Mouse (Mus musculus): Measurements from ENCODE around the gene Gabra5. TPM values are rescaled to one million over a fixed set of nuclear protein-coding genes. Genes with fewer than 3 reads are reported as not detected.

Gabra5 gene
- total RNA-seq, 2 experiments from 2014 or later, result not detected

DNA sequence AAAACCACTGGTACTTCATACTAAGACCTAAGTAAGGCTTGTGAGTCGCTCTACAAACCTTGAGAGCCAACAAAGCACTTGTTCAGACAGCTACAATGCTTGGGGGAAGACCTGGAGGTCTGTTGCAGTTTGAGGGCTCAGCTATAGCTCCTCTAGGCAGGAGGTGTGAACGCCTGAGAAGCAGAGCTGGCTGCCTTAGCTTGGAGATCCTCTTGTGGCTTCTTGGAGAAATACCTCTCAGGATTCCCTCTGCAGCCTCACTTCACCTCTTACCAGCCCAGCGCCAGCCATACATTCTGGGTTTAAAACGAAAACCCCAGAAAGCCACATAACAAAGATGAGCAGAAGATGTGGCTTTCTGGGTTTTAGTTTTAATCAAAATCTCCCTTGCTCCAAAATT is 119.8 kb downstream of the Gabra5 start:
- no peak for ATAC-seq (replicated peaks; ENCODE audit: low FRiP score, low TSS enrichment, poor library complexity, severe bottlenecking)

DNA sequence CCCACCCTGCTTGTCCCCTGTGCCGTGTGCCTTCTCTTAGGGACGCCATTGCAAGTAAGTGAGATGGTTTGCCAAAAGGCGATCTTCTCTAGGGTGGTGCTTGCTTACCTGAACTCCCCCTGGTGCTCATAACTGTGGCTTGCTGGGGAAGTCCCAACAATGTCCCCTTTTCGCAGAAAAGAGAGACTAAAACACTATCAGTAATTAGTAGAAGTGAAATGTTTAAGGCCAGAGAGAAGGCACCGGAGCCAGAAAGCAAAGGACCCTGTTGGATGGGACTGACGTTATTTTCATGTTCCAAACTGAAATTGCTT is 122.6 kb downstream of the Gabra5 start:
- ATAC-seq (replicated peaks; ENCODE audit: low FRiP score, low TSS enrichment, poor library complexity, severe bottlenecking), result no peak

DNA sequence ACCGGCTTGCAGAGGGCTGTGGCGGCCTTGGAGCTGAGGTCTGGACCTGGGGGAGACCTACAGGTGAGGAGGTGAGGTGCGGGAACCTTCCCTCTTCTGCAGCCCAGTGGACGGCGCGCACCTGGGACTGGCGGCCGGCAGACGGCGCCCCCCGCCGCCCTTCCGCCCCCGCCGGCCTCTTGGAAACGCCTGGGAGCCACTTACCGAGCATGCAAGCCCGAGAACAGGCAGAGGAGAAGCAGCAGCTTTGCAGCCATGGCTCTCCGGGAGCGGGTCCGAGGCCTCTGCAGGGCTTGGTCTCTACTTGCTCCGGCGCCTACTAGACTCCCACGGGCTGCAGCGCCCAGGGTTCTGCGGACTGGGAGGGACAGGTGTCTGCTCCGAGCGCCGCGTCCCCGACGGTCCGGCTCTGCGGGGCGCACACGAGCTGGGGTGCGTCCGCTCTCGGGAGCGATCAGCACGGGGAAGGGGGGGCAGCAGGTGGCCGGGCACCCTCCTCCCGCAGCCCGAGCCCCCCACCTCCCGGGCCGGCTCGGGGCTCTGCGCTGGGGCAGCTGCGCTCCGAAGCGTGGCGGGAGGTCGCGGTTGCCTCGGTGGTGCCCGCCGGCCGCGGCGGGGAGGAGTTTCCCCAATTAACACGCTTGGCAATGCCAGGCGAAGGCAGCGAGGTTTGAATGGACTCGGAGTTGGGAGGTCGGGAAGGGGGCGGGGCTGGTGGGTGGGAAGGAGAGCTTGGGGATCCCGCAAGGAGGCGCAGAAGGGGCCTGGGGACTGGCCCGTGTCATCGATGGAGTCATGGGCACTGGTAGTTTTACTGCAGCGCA is 123.1 kb downstream of the Gabra5 start, which contains the start of gene Gabrg3:
Gabrg3 (minus strand) TSS at position 672 of the 824 bp plus-strand sequence.
- no peak for ATAC-seq (replicated peaks; ENCODE audit: low FRiP score, low TSS enrichment, poor library complexity, severe bottlenecking)

DNA sequence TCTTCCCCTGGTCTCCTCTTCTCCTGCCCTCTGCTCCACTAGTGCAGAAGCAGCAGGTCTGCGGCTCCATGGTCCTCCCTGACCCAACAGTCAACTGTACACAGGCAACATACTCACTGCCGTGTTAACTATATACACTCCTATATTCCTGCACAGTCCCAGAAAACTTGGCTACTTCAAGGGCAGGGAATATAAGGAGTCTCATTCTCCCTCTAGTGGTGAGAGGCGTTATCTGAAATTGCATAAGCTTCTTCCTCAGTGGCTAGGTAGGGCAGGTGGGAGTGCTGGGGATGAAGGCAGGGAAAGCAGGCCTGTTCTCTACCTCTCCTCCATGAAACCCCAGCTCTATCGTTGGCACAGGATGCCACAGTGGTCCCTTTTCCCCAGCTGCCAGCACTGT is 125.7 kb downstream of the Gabra5 start:
- no peak for ATAC-seq (replicated peaks; ENCODE audit: low FRiP score, low TSS enrichment, poor library complexity, severe bottlenecking)

DNA sequence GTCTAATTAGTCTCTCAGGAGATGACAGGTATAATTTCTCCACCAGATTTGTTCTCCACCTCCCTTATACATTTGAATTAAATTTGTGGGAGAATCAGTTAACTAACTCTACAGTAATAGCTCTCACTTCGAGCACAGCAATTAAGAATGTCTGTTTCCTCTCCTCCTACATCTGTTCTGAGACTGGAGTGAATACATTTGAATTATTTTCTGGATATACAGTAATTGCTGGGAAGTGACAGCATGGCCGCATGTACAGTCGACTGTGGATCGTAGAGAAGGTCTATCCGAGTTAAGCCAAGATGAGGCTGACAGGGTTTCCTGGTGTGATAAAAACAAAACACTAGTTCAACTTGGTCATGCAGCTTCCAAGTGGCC is 143.9 kb downstream of the Gabra5 start:
- ATAC-seq (replicated peaks; ENCODE audit: low FRiP score, low TSS enrichment, poor library complexity, severe bottlenecking), result no peak

DNA sequence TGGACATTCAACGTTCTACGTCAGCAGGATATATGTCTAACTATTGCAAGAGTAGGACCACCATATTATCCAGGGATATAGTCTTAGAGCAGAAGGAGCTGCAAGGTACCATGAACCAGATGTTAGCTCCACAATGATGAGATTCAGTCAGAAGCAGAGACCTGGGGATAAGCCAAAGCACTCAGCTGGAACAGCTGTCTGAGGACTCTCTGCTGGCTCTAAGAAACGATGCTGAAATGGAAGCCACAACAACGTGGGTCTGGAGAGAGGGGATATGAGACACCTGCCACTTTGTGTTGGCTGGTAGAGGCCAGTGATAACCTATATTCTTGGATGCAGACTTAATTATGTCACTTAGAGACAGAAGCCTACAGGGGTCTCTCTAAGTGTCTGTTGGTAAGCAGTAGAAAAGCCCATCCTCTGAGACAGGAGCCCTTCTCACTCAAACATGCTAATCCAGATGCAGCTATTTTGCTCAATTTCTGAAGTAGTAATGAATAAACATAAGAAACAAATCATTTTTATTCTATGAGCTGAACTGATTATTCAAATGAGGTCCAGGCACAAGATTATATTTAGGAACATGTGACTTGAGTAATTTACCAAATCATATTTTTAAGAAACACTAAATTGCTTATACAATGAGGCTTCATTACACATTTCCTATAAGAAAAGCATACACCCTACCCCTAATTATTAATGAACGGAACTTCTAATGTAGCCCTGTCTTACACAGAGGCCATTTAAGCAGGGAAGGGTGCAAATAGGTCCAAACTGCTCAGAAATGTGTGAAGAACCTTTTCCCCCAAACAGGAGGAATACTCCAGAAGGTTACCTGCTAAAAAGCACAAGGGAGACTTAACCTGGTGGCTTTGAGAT is 144.5 kb downstream of the Gabra5 start:
- no peak for ATAC-seq (replicated peaks; ENCODE audit: low FRiP score, low TSS enrichment, poor library complexity, severe bottlenecking)

DNA sequence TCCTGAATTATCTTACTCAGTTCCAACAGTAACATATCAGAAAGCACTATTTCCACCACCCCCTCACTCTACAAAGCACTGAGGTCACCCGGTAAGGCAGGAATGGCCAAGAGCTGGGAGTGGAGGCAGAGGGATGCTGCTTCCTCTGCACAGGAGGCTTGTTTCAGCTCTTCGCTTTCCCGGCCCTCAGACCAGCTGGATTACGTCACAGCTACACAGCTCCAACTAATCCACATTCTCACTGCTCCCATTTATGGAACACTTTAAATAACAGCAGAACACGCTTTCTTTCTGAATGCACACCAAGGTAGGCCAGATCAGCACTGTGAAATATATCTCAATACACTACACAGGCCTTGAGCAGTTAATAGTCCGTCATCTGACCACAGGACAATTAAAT is 146.0 kb downstream of the Gabra5 start:
- ATAC-seq (replicated peaks; ENCODE audit: low FRiP score, low TSS enrichment, poor library complexity, severe bottlenecking), result no peak

DNA sequence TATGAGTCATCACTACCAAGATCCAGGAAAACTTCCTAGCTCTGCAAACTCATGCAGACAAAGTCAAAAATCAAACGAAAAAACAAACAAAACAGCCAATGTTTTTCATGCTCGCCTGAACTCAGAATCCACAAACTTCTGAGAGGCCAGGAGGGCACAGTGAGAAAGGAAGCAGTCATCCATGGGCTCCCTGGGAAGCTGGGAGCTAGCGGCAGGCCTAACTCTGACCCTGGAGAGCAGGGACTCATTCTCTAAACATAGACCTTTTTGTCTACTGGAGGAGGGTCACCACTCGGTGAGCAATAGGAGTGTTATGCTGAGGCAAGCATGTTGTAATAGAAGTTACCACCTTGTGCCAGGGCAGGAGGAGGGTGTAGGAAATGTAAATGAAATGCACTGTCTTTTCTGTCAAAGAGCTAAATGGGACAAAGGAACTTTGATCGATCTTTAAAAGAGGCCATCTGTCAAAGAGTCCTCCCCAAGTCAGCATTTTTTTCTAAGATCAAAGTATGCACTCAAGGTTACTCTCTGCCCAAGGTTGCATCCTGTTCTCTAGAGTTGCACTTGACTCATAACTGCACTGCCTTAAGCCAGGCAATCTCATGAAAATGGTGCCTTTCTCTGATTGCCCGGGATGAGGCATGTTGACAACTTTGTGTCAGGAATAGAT is 151.9 kb downstream of the Gabra5 start:
- ATAC-seq (replicated peaks; ENCODE audit: low FRiP score, low TSS enrichment, poor library complexity, severe bottlenecking), result no peak

Other genes with a start within 250 kb of the Gabra5 start
- gene Gabrg3, start 122.9 kb downstream of the Gabra5 start, total RNA-seq (2014; fragmentation: Nextera tagmentation), result not detected in 2 replicates
- gene Gabrg3, start 122.9 kb downstream of the Gabra5 start, total RNA-seq (2017), result not detected in 2 replicates
- gene Gabrb3, start 90.4 kb downstream of the Gabra5 start, total RNA-seq (2014; fragmentation: Nextera tagmentation), result not detected in 2 replicates
- gene Gabrb3, start 90.4 kb downstream of the Gabra5 start, total RNA-seq (2017), result not detected in 2 replicates

All from megakaryocyte-erythroid progenitor cell, adult 5-6 weeks (primary cell).